Mouse (Mus musculus): ENCODE data around the gene Gm45753. TPM values are rescaled to one million over a fixed set of nuclear protein-coding genes. Genes with fewer than 3 reads are reported as not detected.

The Gm45753 gene
- polyA plus RNA-seq, 1 experiment from 2014 or later: not detected

DNA sequence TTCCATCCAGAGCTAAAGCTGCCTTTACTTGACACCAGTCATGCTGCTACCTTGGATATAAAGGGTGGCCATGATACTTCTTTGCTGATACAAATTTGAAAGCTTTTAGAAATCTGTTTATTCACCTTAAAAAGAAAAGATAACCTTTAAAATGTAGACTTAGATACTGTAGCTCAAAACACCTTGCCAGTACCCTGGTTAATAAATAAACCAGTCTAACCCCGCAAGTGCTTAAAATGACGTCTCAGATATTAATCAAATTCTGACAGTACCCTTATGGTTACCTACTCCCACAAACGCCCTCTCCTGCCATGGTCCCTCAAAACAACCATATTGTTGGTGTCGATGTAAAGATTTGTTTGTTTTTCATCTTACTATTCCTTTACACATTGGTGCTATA is 15.9 kb upstream of the Gm45753 start:
- no peaks in the 10 kb centered on the region for H3K9me3 ChIP-seq
- no peaks in the 10 kb centered on the region for H3K36me3 ChIP-seq
- H3K9ac ChIP-seq (replicated peaks): no peak overlapping the region
- no peak overlapping the region for H3K27ac ChIP-seq
- 77% methylated on average over 4 of the region's 4 CpGs for WGBS
- no peaks in the 10 kb centered on the region for H3K27me3 ChIP-seq
- ATAC-seq (ENCODE audit: insufficient number of reproducible peaks, insufficient read depth, low FRiP score, low TSS enrichment, low read depth): no peak
- H3K4me1 ChIP-seq (replicated peaks): no peaks in the 10 kb centered on the region
- no peak overlapping the region for H3K4me3 ChIP-seq (replicated peaks)
- H3K4me2 ChIP-seq: no peak overlapping the region

GRCm38 (mm10) chr8:45321365-45321764 is 13.1 kb upstream of the Gm45753 start:
- no peak for ATAC-seq (ENCODE audit: insufficient number of reproducible peaks, insufficient read depth, low FRiP score, low TSS enrichment, low read depth)
- H3K27ac ChIP-seq: no peak overlapping the region
- no peaks in the 10 kb centered on the region for H3K36me3 ChIP-seq
- H3K9ac ChIP-seq (replicated peaks): no peak overlapping the region
- H3K4me3 ChIP-seq (replicated peaks): no peak overlapping the region
- H3K9me3 ChIP-seq: no peaks in the 10 kb centered on the region
- no peaks in the 10 kb centered on the region for H3K4me1 ChIP-seq (replicated peaks)
- WGBS: 85% methylated on average over 2 of the region's 2 CpGs
- no peak overlapping the region for H3K4me2 ChIP-seq
- no peaks in the 10 kb centered on the region for H3K27me3 ChIP-seq

DNA sequence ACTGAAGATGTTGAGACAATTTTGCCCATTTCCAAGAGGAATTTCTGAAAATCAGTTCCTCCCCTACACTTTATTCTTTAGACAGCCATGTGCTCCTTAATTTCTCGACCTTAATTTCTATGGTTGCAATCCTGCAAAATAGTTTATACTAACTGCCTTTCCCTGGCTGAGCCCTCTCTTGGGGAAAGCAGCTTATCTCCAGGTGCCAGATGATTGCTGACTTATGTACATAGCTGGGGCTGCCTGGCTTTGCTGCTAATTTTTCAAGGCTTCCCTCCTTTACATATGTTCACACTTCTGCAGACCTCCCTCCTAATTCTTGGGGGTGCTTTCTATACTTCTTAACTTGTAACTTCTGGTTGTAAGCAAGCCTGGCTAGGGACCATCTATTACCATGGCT is 12.7 kb upstream of the Gm45753 start:
- no peaks in the 10 kb centered on the region for H3K9me3 ChIP-seq
- no peak overlapping the region for H3K4me2 ChIP-seq
- H3K36me3 ChIP-seq: no peaks in the 10 kb centered on the region
- no peak overlapping the region for H3K27ac ChIP-seq
- WGBS: 84% methylated on average over 1 of the region's 1 CpGs
- no peaks in the 10 kb centered on the region for H3K27me3 ChIP-seq
- H3K4me3 ChIP-seq (replicated peaks): no peak overlapping the region
- no peak for ATAC-seq (ENCODE audit: insufficient number of reproducible peaks, insufficient read depth, low FRiP score, low TSS enrichment, low read depth)
- no peaks in the 10 kb centered on the region for H3K4me1 ChIP-seq (replicated peaks)
- H3K9ac ChIP-seq (replicated peaks): no peak overlapping the region

- Histone ChIP-seq H3K9me3 (no peaks in the 10 kb centered on the region), H3K9ac (replicated peaks) (no peak overlapping the region), H3K36me3 (no peaks in the 10 kb centered on the region), H3K4me2 (no peak overlapping the region), H3K4me3 (replicated peaks) (no peak overlapping the region), H3K27ac (no peak overlapping the region), H3K27me3 (no peaks in the 10 kb centered on the region), H3K4me1 (replicated peaks) (no peaks in the 10 kb centered on the region)
- ATAC-seq (ENCODE audit: insufficient number of reproducible peaks, insufficient read depth, low FRiP score, low TSS enrichment, low read depth): no peak
- 77% methylated on average over 4 of the region's 4 CpGs for WGBS
These were observed 2.7 kb upstream of the Gm45753 start for GRCm38 (mm10) chr8:45310967-45311366.

DNA sequence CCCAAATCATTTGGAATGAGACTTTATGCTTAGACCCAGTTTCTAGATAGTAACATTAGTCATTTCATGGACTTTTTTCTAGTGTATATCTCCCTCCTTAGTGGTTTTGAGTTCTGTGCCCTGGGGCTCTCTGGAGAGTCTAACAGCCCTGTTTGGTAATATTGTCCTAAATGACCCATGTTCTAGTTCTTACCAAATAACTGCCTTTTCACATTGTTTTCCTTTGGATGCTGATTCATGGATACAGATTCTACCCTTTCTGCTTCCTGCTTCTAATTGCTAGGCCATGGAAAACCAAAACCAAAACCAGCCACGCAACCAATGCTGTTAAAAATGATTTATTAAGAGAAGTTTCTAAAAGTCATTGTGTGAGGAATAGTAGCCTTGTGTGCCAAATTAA is 2.8 kb downstream of the Gm45753 start:
- 0 out of 2 replicates have a peak, but pooled peaks cover 6% of the 10 kb centered on the region for H3K4me1 ChIP-seq (replicated peaks)
- H3K9ac ChIP-seq (replicated peaks): no peak overlapping the region
- no peaks in the 10 kb centered on the region for H3K9me3 ChIP-seq
- no peak overlapping the region for H3K4me3 ChIP-seq (replicated peaks)
- no peaks in the 10 kb centered on the region for H3K36me3 ChIP-seq
- no peak overlapping the region for H3K4me2 ChIP-seq
- 57% methylated on average over 1 of the region's 1 CpGs for WGBS
- H3K27me3 ChIP-seq: no peaks in the 10 kb centered on the region
- no peak for ATAC-seq (ENCODE audit: insufficient number of reproducible peaks, insufficient read depth, low FRiP score, low TSS enrichment, low read depth)
- no peak overlapping the region for H3K27ac ChIP-seq

GRCm38 (mm10) chr8:45304354-45304753 is 3.9 kb downstream of the Gm45753 start:
- Histone ChIP-seq H3K36me3 (no peaks in the 10 kb centered on the region), H3K9me3 (no peaks in the 10 kb centered on the region), H3K9ac (replicated peaks) (no peak overlapping the region), H3K4me2 (no peak overlapping the region), H3K27me3 (no peaks in the 10 kb centered on the region), H3K27ac (no peak overlapping the region), H3K4me1 (replicated peaks) (0 out of 2 replicates have a peak, but pooled peaks cover 6% of the 10 kb centered on the region), H3K4me3 (replicated peaks) (no peak overlapping the region)
- WGBS: 91% methylated on average over 3 of the region's 3 CpGs
- no peak for ATAC-seq (ENCODE audit: insufficient number of reproducible peaks, insufficient read depth, low FRiP score, low TSS enrichment, low read depth)

GRCm38 (mm10) chr8:45302390-45302789 is 5.9 kb downstream of the Gm45753 start:
- Histone ChIP-seq H3K36me3 (no peaks in the 10 kb centered on the region), H3K9me3 (no peaks in the 10 kb centered on the region), H3K27ac (no peak overlapping the region), H3K4me1 (replicated peaks) (0 out of 2 replicates have a peak, but pooled peaks cover 6% of the 10 kb centered on the region), H3K27me3 (no peaks in the 10 kb centered on the region), H3K9ac (replicated peaks) (no peak overlapping the region), H3K4me3 (replicated peaks) (no peak overlapping the region), H3K4me2 (no peak overlapping the region)
- WGBS: 38% methylated on average over 8 of the region's 8 CpGs
- ATAC-seq (ENCODE audit: insufficient number of reproducible peaks, insufficient read depth, low FRiP score, low TSS enrichment, low read depth): peak; percentile 26; the same call in 1 of the 2 replicates

DNA sequence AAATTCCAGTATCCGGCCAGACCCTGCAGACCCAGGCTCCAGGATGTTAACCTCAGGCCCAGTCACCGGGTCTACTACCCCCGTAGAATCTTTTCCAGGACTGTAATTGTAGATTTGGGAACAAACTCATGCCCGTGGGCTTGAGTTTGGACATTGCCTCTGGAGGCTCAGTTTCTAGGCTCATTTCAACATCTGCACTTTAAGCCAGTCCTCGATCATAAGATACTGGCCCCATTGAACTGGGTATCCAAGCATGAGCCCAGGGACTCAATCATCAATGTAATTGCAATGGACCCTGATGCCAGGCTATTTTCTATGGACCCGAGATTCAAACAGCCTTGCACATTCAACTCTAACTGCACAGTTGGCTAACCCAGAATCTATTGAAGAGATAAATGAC is 13.0 kb downstream of the Gm45753 start:
- no peaks in the 10 kb centered on the region for H3K4me1 ChIP-seq (replicated peaks)
- no peaks in the 10 kb centered on the region for H3K36me3 ChIP-seq
- H3K4me2 ChIP-seq: no peak overlapping the region
- H3K9me3 ChIP-seq: no peaks in the 10 kb centered on the region
- H3K9ac ChIP-seq (replicated peaks): no peak overlapping the region
- H3K27ac ChIP-seq: no peak overlapping the region
- 92% methylated on average over 6 of the region's 6 CpGs for WGBS
- no peak overlapping the region for H3K4me3 ChIP-seq (replicated peaks)
- no peaks in the 10 kb centered on the region for H3K27me3 ChIP-seq
- no peak for ATAC-seq (ENCODE audit: insufficient number of reproducible peaks, insufficient read depth, low FRiP score, low TSS enrichment, low read depth)

DNA sequence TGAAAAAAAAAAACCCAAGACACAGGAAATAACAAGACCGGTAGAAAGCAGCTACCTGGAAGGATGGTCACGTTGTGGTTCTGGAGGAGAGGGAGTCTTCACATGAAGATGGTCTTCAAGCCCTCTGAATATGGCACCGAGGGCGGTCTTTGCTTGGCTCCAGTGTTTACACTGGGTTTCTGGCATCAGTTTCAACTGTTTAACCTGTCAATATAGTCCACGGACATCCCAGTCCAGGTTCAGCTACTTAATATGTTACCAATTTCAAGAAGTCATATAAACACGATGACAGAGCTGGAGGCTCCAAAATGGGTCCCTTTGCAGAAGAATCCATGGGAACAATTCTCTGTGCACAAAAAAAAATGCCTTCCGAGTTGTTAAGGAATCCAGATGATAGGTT is 13.6 kb downstream of the Gm45753 start, which contains the start of gene Klkb1:
TSS of gene Klkb1 (minus strand) at position 173 of the 400 bp plus-strand sequence.
- ATAC-seq (ENCODE audit: insufficient number of reproducible peaks, insufficient read depth, low FRiP score, low TSS enrichment, low read depth): no peak
- Histone ChIP-seq H3K4me3 (replicated peaks) (no peak within 1 kb of the TSS), H3K36me3 (no peaks in the 10 kb centered on the region), H3K27ac (no peak within 1 kb of the TSS), H3K4me1 (replicated peaks) (no peaks in the 10 kb centered on the region), H3K27me3 (no peaks in the 10 kb centered on the region), H3K9ac (replicated peaks) (no peak within 1 kb of the TSS), H3K9me3 (no peaks in the 10 kb centered on the region), H3K4me2 (no peak within 1 kb of the TSS)
- WGBS: 94% methylated on average over 7 of the region's 7 CpGs

GRCm38 (mm10) chr8:45291790-45292189 is 16.5 kb downstream of the Gm45753 start:
- H3K9me3 ChIP-seq: no peaks in the 10 kb centered on the region
- no peaks in the 10 kb centered on the region for H3K4me1 ChIP-seq (replicated peaks)
- H3K4me3 ChIP-seq (replicated peaks): no peak overlapping the region
- 90% methylated on average over 2 of the region's 2 CpGs for WGBS
- H3K4me2 ChIP-seq: no peak overlapping the region
- no peaks in the 10 kb centered on the region for H3K36me3 ChIP-seq
- H3K27ac ChIP-seq: no peak overlapping the region
- no peak overlapping the region for H3K9ac ChIP-seq (replicated peaks)
- no peak for ATAC-seq (ENCODE audit: insufficient number of reproducible peaks, insufficient read depth, low FRiP score, low TSS enrichment, low read depth)
- no peaks in the 10 kb centered on the region for H3K27me3 ChIP-seq

GRCm38 (mm10) chr8:45281630-45282029 is 26.6 kb downstream of the Gm45753 start:
- no peak overlapping the region for H3K4me2 ChIP-seq
- H3K9me3 ChIP-seq: no peaks in the 10 kb centered on the region
- 73% methylated on average over 8 of the region's 8 CpGs for whole genome bisulfite sequencing
- H3K9ac ChIP-seq (replicated peaks): no peak overlapping the region
- no peak overlapping the region for H3K27ac ChIP-seq
- H3K4me3 ChIP-seq (replicated peaks): no peak overlapping the region
- H3K36me3 ChIP-seq: no peaks in the 10 kb centered on the region
- H3K27me3 ChIP-seq: no peaks in the 10 kb centered on the region
- no peak for ATAC-seq (ENCODE audit: insufficient number of reproducible peaks, insufficient read depth, low FRiP score, low TSS enrichment, low read depth)
- H3K4me1 ChIP-seq (replicated peaks): peaks cover 7% of the 10 kb centered on the region; the same call in 1 of the 2 replicates

GRCm38 (mm10) chr8:45277453-45277852 is 30.8 kb downstream of the Gm45753 start:
- Histone ChIP-seq H3K9me3 (no peaks in the 10 kb centered on the region), H3K4me2 (no peak overlapping the region), H3K27ac (no peak overlapping the region), H3K4me3 (replicated peaks) (no peak overlapping the region), H3K36me3 (no peaks in the 10 kb centered on the region), H3K9ac (replicated peaks) (no peak overlapping the region), H3K27me3 (no peaks in the 10 kb centered on the region), H3K4me1 (replicated peaks) (peaks cover 7% of the 10 kb centered on the region; the same call in 1 of the 2 replicates)
- ATAC-seq (ENCODE audit: insufficient number of reproducible peaks, insufficient read depth, low FRiP score, low TSS enrichment, low read depth): no peak
- WGBS: 54% methylated on average over 3 of the region's 3 CpGs
